Mouse (Mus musculus): ENCODE results near the gene Trit1.

The Trit1 gene

DNA sequence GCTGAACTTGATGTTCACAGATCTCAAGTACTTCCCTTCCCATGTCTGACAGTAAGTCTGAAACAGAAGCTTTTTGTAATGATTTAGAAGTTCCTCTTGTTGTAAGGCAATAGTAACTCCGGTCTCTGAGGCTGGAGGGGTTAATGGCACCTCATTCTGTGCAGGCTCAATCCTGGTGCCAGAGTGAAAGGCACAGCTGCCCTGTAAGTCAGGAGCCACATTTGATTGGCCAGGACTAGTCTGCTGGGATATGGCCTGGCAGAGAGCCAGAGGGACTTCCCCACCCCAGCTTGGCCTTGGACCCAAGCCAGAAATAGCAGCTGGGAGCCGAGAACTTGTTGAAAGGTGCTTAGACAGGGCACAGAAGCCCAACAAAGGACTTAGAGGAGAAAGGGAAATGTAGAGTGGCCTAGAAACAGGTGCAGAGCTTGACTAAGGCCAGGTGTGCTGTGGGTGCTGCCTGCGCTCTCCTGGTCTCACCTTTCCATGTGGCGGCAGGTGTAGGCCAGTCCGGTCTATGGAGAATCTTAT lies 34.3 kb downstream of the Trit1 start:
- DNase-seq, result peak; percentile 94

GRCm38 (mm10) chr4:123053179-123053578 lies 36.8 kb downstream of the Trit1 start:
- no peak for DNase-seq

- no peak for DNase-seq
Measured at GRCm38 (mm10) chr4:123054172-123054790, 37.9 kb downstream of the Trit1 start.

DNA sequence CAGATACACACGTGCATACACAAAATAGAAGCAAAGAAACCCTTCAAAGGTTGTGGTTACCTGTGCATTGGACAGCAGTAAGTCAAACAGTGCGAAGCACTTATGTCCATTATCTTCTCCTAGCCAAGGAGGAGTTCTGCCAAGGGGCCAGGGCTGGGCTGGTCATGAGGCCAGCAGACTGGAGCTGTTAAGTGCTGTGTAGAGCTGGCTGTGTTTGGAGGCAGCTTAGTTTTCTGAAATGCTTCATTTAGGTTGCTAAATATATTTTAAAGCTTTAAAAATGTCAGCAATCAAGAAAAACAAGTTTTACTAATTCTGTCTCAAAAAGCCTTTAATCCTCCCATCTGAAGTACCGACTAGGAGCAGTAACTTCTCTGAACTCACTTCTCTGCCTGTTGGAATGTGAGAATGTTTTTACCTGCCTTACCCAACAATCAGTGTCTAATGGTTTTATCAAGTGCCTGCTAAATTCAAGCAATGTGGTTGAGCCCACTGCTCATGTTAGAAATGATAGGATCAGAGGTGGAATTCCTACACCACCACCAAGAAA lies 40.2 kb downstream of the Trit1 start:
- no peak for DNase-seq

DNA sequence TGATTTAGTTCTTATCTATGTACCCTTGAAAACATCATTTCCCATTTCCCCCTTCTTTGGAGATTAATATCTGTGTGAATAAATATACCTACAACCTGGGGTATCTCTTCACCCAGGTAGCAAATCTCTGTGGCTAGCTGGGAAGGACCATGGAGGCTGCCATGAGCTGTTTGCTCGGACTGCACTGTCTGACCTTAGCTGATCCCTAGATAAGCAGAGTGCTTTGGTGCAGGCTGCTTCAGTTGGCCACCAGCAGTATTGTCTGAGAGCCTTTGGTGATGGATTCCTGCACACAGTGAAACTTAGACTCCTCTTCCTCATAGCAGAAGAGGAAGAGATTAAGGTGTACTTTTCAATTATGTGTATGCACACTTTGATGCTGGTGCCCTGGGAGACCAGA lies 41.6 kb downstream of the Trit1 start:
- no peak for DNase-seq

DNA sequence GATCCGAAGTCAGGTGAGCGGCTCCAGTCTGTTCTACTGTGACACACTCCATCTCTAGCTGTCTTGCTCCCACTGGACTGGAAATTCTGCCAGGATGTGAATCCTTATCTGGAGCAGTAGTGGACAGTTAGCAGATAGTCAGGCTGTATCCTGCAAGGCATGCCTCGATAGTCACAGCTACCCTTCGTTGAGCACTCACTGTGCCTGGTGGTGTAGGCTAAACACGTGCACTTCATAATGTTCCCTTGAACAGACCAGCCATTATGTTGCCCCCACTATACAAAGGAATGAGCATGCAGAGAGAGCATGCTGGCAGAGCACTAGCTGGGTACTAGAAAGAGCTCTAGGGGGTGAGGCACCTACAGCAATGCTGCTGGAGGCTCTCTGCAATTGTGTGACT lies 45.3 kb downstream of the Trit1 start:
- no peak for DNase-seq

DNA sequence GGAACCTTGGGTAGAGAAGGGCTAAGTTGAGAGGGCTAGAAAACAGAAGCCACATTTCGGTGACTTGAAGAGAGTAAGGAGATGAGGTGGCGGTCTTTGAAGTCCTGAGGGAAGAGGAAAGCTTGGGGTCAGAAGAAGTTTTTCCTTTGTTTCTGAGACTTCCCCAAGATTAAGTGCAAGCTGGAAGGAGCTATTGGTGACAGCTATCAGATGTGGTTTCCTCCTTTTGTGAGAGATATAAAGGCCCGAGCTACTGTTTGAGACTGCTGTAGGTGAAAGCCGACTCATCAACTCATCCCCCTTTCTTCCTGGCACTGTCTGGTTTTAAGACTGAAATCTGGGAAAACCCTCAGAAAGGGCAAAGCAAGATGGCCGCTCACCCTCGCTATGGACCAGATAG lies 52.2 kb downstream of the Trit1 start:
- DNase-seq, result no peak

DNA sequence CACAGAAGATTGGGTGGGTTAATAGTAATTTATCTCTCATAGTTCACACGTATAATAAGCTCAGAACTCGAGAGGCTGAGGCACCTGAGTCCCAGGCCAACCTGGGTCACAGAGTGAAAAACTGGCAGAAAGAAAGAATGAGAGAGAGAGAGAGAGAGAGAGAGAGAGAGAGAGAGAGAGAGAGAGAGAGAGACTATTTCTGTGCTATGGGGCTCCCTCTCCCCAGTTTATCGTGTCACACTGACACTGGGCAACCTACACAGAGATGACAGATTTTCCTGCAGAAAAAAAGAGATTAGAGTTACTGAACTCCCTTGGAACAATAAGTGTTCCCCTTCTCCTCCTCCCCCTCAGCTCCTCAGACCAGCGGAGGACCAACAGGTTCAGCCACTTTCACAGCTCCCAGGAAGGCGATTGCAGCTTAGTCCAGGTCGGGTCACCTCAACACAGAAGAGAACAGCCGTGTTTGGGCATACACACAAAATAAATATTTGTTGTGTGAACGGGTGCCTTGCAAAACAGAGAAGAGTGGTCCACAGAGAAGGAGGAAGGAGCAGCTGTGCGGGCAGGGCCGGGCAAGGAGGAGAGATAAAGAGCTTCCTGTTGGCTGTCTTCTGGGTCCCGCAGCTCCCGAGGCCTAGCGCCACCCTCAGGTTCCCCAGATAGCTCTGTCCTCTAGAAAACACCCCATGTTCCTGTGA lies 55.0 kb downstream of the Trit1 start:
- peak; percentile 46 for DNase-seq

DNA sequence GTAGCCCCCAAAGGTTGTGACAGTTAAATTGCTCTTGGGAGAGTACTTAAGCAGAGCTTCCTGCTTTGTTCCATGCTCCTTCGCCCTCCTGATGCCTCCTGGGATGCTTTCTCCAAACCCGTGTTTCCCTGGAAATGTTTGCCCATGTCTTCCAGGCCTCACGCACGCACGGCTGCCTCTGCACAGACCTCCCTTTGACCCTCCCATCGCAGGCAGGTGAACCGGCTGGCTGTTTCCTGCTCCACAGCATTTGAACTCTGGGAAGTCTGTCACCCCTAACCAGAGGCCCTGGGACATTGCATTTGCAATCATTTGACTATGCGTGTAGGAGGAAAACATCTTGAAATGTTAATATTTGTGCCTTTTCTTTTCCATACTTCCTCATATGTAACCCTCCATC lies 60.5 kb downstream of the Trit1 start:
- DNase-seq, result peak; percentile 32

DNA sequence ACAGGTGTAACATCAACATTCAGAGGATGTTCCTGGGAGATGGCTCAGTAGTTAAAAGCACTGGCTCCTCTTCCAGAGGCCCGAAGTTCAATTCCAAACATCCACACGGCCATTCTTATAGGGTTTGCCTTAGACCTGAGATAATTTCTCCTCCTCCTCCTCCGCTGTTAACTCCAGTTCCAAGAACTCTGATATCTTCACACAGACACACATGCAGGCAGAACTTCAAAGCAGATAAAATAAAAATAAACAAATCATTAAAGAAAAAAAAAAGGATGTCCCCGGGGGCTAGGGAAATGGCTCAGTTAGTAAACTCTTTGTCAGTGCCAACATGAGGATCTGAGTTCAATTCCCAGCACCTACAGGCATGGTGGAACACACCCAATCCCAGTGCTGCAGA lies 61.8 kb downstream of the Trit1 start:
- DNase-seq, result no peak

DNA sequence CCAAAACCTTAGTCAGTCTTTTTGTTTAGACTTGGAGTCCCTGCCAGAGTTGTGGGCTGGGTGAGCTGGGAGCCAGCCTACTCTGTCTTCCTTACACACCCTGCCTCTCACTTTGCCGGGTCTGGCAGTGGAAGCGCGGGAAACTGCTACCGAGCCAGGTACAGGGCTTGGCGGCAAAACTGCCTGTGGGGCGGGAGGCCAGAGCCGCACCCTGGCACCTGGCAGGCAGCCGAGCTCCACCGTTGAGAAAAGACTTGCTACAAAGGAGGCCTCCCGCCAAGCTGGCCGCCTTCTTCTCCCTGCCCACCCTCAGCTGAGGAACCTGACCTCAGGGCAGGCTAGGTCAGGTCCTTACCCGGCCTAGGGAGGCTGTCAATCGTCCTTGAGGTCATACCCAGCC lies 64.4 kb downstream of the Trit1 start:
- peak; percentile 34 for DNase-seq

DNA sequence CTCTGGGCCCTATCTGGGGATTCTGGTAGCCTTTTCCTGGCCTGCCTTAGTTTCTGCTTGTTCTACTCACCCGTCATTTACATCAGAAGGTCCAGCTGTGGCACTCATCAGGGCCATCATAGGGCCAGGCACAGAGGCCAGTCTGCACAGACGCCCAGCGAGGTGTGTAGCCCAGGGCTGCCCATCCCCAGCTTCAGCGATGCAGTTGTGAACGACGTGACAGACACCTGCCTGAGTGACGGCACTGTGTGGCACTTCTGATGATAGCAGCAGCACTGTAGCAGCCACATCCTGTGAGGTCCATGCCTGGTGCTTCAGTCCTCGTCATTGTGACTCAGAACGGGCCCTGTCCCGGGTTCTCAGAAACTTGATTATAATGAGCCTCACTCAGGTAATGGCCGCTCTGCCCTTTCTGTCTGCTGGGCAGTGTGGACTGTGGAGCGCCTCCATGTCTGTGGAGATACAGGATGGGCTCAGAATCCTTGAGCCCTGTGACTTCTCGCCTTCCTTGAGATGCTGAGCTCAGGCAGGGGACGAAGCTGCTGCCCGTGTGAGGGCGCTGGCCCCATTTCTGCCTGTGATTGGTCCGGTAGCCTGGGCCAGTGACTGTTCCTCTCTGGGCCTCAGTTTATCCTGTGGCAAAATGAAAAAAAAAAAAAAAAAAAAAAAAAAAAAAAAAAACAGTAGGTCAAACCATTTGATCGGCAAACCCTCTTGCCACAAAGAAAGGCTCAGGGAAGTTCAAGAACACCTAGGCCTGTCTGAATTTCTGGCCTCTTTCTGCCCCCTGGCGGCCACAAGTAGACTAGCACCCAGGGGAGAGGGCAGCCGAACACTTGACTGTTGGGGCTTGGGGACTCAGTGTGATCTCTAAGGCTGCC lies 66.1 kb downstream of the Trit1 start:
- peak; percentile 72 for DNase-seq

- DNase-seq, result no peak
Measured at GRCm38 (mm10) chr4:123083323-123083902, 67.0 kb downstream of the Trit1 start.

GRCm38 (mm10) chr4:123085290-123085689 lies 68.9 kb downstream of the Trit1 start:
- no peak for DNase-seq

GRCm38 (mm10) chr4:123086381-123086780 lies 70.0 kb downstream of the Trit1 start:
- DNase-seq, result no peak

DNA sequence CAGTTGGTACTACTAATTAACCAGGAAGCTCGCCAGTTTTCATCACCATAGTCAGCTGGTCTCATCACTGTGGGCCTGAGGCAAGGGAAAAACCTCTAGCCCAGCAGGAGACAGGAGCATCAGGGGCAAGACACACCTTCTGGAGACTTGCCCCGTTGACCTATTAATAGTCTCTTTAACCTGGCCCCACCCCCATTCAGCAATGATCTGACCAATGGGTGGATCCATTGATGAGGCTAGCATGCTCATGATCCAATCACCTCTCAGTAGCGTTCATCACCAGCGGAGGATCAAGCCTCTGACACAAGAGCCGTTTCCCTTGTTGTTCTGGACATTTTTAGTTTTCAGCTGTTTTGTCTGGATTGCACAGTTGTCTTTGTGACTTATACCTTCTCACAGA lies 76.2 kb downstream of the Trit1 start:
- DNase-seq, result no peak

GRCm38 (mm10) chr4:123093064-123093776 lies 76.8 kb downstream of the Trit1 start:
- DNase-seq, result peak; percentile 20

DNA sequence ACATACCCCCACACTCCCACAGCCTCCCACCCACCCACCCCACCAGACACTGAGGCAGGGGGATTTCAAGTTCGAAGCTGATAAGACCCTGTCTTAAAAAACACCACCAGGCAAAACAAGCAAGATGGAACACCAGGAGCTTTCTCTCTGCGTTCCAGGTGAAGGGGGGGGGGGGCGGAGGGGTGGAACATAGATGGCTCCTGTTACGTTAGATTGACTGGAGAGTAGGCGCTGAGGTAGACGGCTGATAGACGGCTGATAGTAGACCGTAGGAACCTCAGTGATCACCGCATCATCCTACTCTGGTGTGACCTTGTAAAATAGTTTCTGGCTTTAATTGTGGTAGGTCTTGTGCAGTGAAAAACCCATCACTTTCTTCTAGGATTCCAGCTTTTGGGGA lies 77.5 kb downstream of the Trit1 start:
- DNase-seq, result no peak
